In genomic region chr9:21630673-21631072, GRCm38 (mm10) we compare ENCODE assay signal across 9 mouse cellular contexts. TPM values are rescaled to one million over a fixed set of nuclear protein-coding genes. Genes with fewer than 3 reads are reported as not detected.
DNase-seq lines count a peak whose midpoint lies in the region; ATAC-seq and TF ChIP-seq lines count a peak whose summit lies in the region.
"Had no signal": no experiment of that assay in that cellular context is flagged by ENCODE, and none has a peak within 500 bp of the region (broad histone marks: within the 10 kb centered on the region; RNA-seq: fewer than 3 reads in every experiment).

No protein-coding gene starts in this region.

- DNase-seq in heart, adult 2 months: peak; percentile 26 to 55
- peak; percentile 83 for DNase-seq in 416B (ENCODE audit: low read depth)
- peak; percentile 76 for DNase-seq in R1 (ENCODE audit: low read depth, low spot score)
- DNase-seq in embryo, embryonic 11 days: peak; percentile 41
- peak; percentile 37 to 80 for DNase-seq in layer of hippocampus, adult 18-20 months (ENCODE audit: low spot score in 2 of 2)
- DNase-seq in natural killer cell, adult 2 months (ENCODE audit: low spot score in 2 of 2): peak; percentile 13 to 37
- DNase-seq in ovary, adult 18-20 months (ENCODE audit: low spot score): no peak

- H3K9me3 ChIP-seq in heart, embryonic 12.5 days (replicated peaks): no peaks in the 10 kb centered on the region
- H3K9me3 ChIP-seq: neural tube, embryonic 13.5 days had no signal

- no peaks in the 10 kb centered on the region for H3K4me1 ChIP-seq in heart, adult 2 months (ENCODE audit: control insufficient read depth, insufficient read depth, low read length)
- peaks cover 22% of the 10 kb centered on the region for H3K4me1 ChIP-seq in heart, embryonic 12.5 days (replicated peaks)

- H3K4me3 ChIP-seq in heart, adult 2 months: no peak overlapping the region
- no peak overlapping the region for H3K4me3 ChIP-seq in heart, embryonic 12.5 days
- H3K4me3 ChIP-seq: neural tube, embryonic 13.5 days had no signal

- ATAC-seq in heart, embryonic 12.5 days (ENCODE audit: insufficient number of reproducible peaks, low FRiP score): no peak

- H3K27ac ChIP-seq in heart, adult 2 months: no peak overlapping the region
- H3K27ac ChIP-seq in heart, embryonic 12.5 days (ENCODE audit: poor library complexity, severe bottlenecking): no peak overlapping the region
- H3K27ac ChIP-seq: neural tube, embryonic 13.5 days had no signal

- intact Hi-C loops in heart, adult 2 months (cut with DNase I): no loop called here

- peak; percentile 80 for TF ChIP-seq CTCF in heart, adult 2 months (IDR thresholded peaks at IDR 0.05)

- peaks cover 3% of the 10 kb centered on the region; the same call in 1 of the 2 replicates for H3K79me2 ChIP-seq in heart, adult 2 months (replicated peaks; ENCODE audit: control insufficient read depth, insufficient read depth, low read length)

- H3K36me3 ChIP-seq in heart, adult 2 months (ENCODE audit: control insufficient read depth, insufficient read depth, low read length): no peaks in the 10 kb centered on the region
- peaks cover 40% of the 10 kb centered on the region for H3K36me3 ChIP-seq in heart, embryonic 12.5 days

- no peak overlapping the region for H3K9ac ChIP-seq in heart, adult 2 months (ENCODE audit: low read depth, low read length)
- H3K9ac ChIP-seq in heart, embryonic 12.5 days: no peak overlapping the region
- H3K9ac ChIP-seq: neural tube, embryonic 13.5 days had no signal

- H3K4me2 ChIP-seq in heart, embryonic 12.5 days: no peak overlapping the region
- H3K4me2 ChIP-seq: neural tube, embryonic 13.5 days had no signal

- TF ChIP-seq POLR2A in heart, adult 2 months (IDR thresholded peaks at IDR 0.05; ENCODE audit: insufficient read depth, low read depth, low read length): no peak

- WGBS in heart, adult 2 months: 65% methylated on average over 3 of the region's 3 CpGs
- WGBS in heart, embryonic 12.5 days: 86% methylated on average over 3 of the region's 3 CpGs

- no peaks in the 10 kb centered on the region for H3K27me3 ChIP-seq in heart, adult 2 months (ENCODE audit: control insufficient read depth, insufficient read depth, low read length)
- H3K27me3 ChIP-seq in heart, embryonic 12.5 days (replicated peaks): no peaks in the 10 kb centered on the region
- H3K27me3 ChIP-seq: neural tube, embryonic 13.5 days had no signal

- TF ChIP-seq EP300 in heart, adult 2 months (IDR thresholded peaks at IDR 0.05; ENCODE audit: insufficient read depth, low read depth, low read length): no peak

RNA-seq across cellular contexts. Expression of gene Smarca4, which starts 14.7 kb away (rescaled TPM):
- total RNA-seq in heart, adult 2 months (2021): 10 to 100 TPM; 43.5 to 47.0 TPM
- 21.5 and 26.5 TPM in 2 replicates for polyA plus RNA-seq in heart, adult 2 months (2012; rRNA removed)
- 76.0 and 78.5 TPM in 2 replicates for polyA plus RNA-seq in heart, embryonic 12.5 days (2016; fragmentation: Nextera tagmentation; extraction: Ambion mirVana)
- total RNA-seq in layer of hippocampus, adult 18-20 months (2021): 100 to 1,000 TPM; 111 to 117 TPM

RNA-seq across cellular contexts. Expression of gene Yipf2, which starts 38.0 kb away (rescaled TPM):
- 1 to 10 TPM; 6.4 to 8.0 TPM for total RNA-seq in heart, adult 2 months (2021)
- polyA plus RNA-seq in heart, adult 2 months (2012; rRNA removed): 11.2 and 12.5 TPM in 2 replicates
- polyA plus RNA-seq in heart, embryonic 12.5 days (2016; fragmentation: Nextera tagmentation; extraction: Ambion mirVana): 12.9 and 14.8 TPM in 2 replicates
- 10 to 100 TPM; 19.5 to 20.0 TPM for total RNA-seq in layer of hippocampus, adult 18-20 months (2021)

RNA-seq across cellular contexts. Expression of gene Timm29, which starts 38.2 kb away (rescaled TPM):
- total RNA-seq in heart, adult 2 months (2021): 10 to 100 TPM; 55.2 to 63.8 TPM
- polyA plus RNA-seq in heart, adult 2 months (2012; rRNA removed): 35.2 and 58.6 TPM in 2 replicates
- polyA plus RNA-seq in heart, embryonic 12.5 days (2016; fragmentation: Nextera tagmentation; extraction: Ambion mirVana): 33.6 and 34.5 TPM in 2 replicates
- total RNA-seq in layer of hippocampus, adult 18-20 months (2021): 10 to 100 TPM; 61.7 to 63.6 TPM
